Mouse (Mus musculus) small intestine, adult 10 weeks (tissue): ENCODE results near the gene Efna2. TPM values are rescaled to one million over a fixed set of nuclear protein-coding genes. Genes with fewer than 3 reads are reported as not detected.

Source experiments
- polyA plus RNA-seq: library from polyadenylated mRNA; stranded (reverse); fragments of 350-450 nt; fragmentation: Illumina TruSeq; extraction: RNeasy Lipid Tissue Mini Kit (QIAGEN cat#74804); gene quantifications from one replicate; pipeline ENCODE4 v1.2.3, GENCODE M21; 2014; ENCODE audit warnings: low replicate concordance

Gene Efna2
- polyA plus RNA-seq = 0.37 TPM

GRCm38 (mm10) chr10:80179068-80180051 is at the start of gene Efna2:
Gene Efna2, plus strand, starts transcription at chr10:80179482.

GRCm38 (mm10) chr10:80138553-80139438 is 40.5 kb upstream of the Efna2 start, which contains the start of gene Atp5d:
Gene Atp5d, plus strand, starts transcription at chr10:80138632.

DNA sequence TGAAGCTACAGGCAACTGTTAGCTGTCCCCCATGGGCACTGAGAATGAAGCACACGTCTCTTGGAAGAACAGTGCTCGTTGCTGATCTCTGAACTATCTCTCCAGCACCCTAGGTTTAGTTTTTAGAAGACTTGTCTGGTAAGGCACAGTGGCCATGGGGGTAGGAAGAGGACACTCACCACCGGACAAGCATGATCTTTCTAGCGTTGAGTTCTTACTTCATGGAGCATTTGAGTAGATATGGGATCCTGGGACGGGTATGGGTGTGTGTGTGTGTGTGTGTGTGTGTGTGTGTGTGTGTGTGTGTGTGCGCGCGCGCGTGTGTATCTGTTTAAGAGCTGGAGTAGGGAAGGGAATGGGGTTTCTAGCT is 38.6 kb upstream of the Efna2 start, which contains the start of gene Cbarp:
Gene Cbarp (minus strand): TSS at position 170 of the 370 bp plus-strand sequence.

GRCm38 (mm10) chr10:80147719-80148601 is 31.3 kb upstream of the Efna2 start, which contains the start of gene Midn:
Gene Midn, plus strand, starts transcription at chr10:80148272.

DNA sequence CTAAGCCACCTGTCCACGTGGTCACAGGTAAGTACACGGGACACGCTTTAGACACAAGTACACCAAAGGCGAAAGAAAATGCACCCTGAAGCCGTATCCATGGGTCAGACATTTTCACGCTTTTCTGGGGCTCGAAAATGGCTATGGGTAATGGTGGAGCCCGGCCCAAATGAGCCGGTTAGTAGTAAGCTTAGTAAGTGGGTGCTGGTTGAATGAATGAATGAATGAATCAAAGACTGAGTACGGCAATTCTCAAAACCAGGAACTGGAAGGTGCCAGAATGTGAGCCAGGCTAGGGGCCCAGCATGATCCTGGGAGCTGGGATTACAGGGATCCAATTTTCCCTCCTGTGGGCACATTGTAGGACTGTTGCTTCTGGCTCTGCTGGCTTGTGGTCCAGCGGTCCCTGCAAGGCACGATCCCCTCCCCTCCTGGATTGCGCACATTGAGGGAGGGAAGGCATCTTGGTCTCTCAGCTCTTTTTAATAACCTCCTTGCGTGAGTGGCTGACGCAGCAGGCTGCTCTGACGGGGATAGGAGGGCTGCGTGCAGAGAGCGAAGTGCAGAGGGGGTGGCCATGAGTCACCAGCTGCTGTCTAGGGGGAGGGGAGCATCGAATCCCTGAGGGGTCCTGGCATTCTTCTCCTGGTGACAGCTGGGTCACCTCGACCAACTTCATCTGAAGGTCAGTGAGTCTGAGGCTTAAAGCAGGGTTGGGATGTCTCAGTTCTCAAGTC is 13.7 kb upstream of the Efna2 start, which contains the start of gene Cirbp:
Gene Cirbp (plus strand): TSS at position 594 of the 737 bp plus-strand sequence.

DNA sequence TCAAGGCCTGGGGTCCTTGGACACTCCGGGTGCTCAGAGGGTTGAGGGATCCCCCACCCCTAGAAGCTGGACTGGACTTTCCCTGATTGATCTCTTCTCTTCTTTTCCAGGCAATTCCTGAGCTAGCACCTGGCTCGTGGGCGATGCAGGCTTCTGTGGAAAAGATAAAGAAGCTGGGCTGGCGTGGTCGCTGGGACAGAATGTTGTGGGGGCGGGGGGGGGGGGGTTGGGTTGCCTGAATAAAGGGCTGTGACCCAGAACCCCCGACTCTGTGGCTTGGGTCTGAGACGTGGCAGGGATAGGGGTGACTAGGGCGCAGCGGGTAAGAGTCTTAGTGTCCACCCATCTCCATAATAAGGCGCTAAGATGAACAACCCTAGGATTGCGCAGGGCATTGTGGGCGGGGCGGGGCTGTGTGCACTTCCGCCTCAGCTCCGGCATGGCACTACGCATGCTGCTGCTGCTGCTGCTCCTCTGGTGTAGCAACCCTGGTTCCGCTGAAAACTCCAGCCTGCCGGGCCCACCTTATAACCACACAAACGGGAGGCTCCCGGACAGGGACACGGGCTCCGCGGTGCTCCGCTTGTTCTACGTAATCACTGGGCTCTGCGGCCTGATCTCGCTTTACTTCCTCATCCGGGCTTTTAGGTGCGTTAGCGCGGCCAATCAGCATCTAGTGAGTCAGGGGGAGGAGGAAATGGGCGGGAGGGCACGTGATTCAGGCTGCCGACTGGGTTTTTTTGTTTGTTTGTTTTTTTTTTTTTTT is 6.6 kb upstream of the Efna2 start, which contains the start of gene 1600002K03Rik:
Gene 1600002K03Rik (plus strand): TSS at position 418 of the 766 bp plus-strand sequence.

DNA sequence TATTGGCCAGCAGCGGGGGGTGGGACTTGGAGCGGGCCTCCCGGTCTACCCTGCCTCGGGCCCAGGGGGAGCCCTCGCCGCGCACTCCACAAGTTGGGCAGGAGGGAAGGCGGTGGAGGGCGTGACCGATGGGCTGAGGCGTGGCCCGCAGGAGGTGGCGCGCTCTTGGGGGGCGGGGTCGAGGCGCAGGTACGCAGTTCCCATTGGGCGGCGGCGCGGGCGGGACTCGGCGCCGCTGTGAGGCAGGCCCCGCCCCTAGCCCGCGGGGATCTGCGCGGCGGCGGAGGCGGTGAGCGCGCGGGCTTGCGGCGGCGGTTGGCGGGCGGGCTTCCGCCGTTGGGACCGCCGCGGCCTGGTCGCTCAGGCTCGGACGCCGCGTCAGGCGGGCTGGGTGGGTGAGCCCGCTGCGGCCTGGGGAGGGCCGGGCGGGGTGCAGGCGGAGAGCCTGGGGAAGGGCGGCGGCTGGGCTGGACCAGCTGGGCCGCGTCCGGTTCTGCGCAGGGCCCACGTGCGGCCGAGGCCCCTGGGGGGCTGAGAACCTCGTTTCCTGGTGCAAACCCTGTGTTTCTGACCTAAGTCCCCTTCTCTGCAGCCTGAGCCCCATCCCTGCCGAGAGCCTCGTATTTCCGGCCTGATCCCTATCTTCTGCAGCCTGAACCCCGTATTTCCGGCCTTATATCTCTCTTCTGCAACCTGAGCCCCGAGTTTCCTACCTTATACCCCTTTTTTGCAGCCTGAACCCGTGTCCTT is 47.3 kb downstream of the Efna2 start, which contains the start of gene Mum1:
Gene Mum1 (plus strand): TSS at position 19 of the 750 bp plus-strand sequence.

Other genes with a start within 250 kb of the Efna2 start
- gene Wdr18, start 219.3 kb upstream of the Efna2 start, polyA plus RNA-seq = 1.0 TPM
- gene Grin3b, start 208.8 kb upstream of the Efna2 start, polyA plus RNA-seq = not detected
- gene Tmem259, start 195.2 kb upstream of the Efna2 start, polyA plus RNA-seq = 0.45 TPM
- 1.9 TPM for gene Cnn2, start 190.9 kb upstream of the Efna2 start, polyA plus RNA-seq
- 0.11 TPM for gene Abca7, start 183.0 kb upstream of the Efna2 start, polyA plus RNA-seq
- gene Arhgap45, start 162.8 kb upstream of the Efna2 start, polyA plus RNA-seq = 0.19 TPM
- not detected for gene Polr2e, start 139.7 kb upstream of the Efna2 start, polyA plus RNA-seq
- gene Gpx4, start 132.3 kb upstream of the Efna2 start, polyA plus RNA-seq = 27.2 TPM
- 0.52 TPM for gene Sbno2, start 73.9 kb upstream of the Efna2 start, polyA plus RNA-seq
- gene Stk11, start 63.7 kb upstream of the Efna2 start, polyA plus RNA-seq = 3.0 TPM
- 1.8 TPM for gene Atp5d, start 40.9 kb upstream of the Efna2 start, polyA plus RNA-seq
- not detected for gene Cbarp, start 38.6 kb upstream of the Efna2 start, polyA plus RNA-seq
- gene Midn, start 31.2 kb upstream of the Efna2 start, polyA plus RNA-seq = 7.7 TPM
- gene Cirbp, start 13.5 kb upstream of the Efna2 start, polyA plus RNA-seq = 12.5 TPM
- gene 1600002K03Rik, start 6.5 kb upstream of the Efna2 start, polyA plus RNA-seq = not detected
- 3.4 TPM for gene Mum1, start 47.0 kb downstream of the Efna2 start, polyA plus RNA-seq
- 3.5 TPM for gene Ndufs7, start 69.6 kb downstream of the Efna2 start, polyA plus RNA-seq
- gene Gamt, start 81.5 kb downstream of the Efna2 start, polyA plus RNA-seq = not detected
- 26.5 TPM for gene Dazap1, start 82.0 kb downstream of the Efna2 start, polyA plus RNA-seq
- 1.6 TPM for gene Rps15, start 113.0 kb downstream of the Efna2 start, polyA plus RNA-seq
- gene Apc2, start 116.5 kb downstream of the Efna2 start, polyA plus RNA-seq = not detected
- gene 2310011J03Rik, start 141.1 kb downstream of the Efna2 start, polyA plus RNA-seq = 0.52 TPM
- gene Pcsk4, start 150.0 kb downstream of the Efna2 start, polyA plus RNA-seq = not detected
- 5.9 TPM for gene Reep6, start 150.5 kb downstream of the Efna2 start, polyA plus RNA-seq
- 5.3 TPM for gene Adamtsl5, start 168.9 kb downstream of the Efna2 start, polyA plus RNA-seq
- gene Plk5, start 177.0 kb downstream of the Efna2 start, polyA plus RNA-seq = not detected
- 2.9 TPM for gene Mex3d, start 208.2 kb downstream of the Efna2 start, polyA plus RNA-seq
- gene Mbd3, start 220.1 kb downstream of the Efna2 start, polyA plus RNA-seq = not detected
- 1.4 TPM for gene Uqcr11, start 227.3 kb downstream of the Efna2 start, polyA plus RNA-seq